Mouse (Mus musculus) kidney, adult 2 months (tissue): ENCODE measurements at regions not wholly inside any gene's neighbourhood (a gene's known extent, or its start where the extent isn't known, plus 50 kb on each side); places are given as distances from the start of the nearest gene placed in this dataset.

Experiments used
- CTCF ChIP-seq: fragments of 200-500 bp; conservative IDR thresholded peaks from 2 replicates; pipeline ENCODE4 v1.5.1; 2011; ENCODE audit warnings: low read depth, mild to moderate bottlenecking, control low read depth, low read length, moderate library complexity, mixed read lengths; ENCODE audit not compliant: insufficient read depth, insufficient read length
- POLR2A ChIP-seq: fragments of 200-500 bp; IDR thresholded peaks from one replicate; pipeline ENCODE4 v1.6.1; 2011; ENCODE audit warnings: low read depth, low read length, control low read depth

DNA sequence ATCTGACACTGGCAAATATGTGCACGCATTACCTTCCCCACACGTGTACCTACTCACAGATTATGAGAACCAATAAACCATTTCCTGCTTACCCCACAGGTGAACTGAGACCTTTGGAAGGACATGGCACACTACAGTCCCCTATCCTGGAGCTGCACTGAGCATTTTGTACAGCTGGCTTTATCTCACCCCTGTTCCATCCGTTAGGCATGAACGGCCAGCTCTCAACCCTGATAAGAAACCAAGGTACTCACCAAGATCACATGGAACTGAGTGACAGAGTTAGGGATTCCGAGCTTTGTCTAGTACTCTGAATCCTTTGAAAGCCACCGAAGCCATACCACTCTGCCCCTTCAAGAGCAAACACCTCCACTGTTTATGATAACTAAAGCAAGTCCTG, 179.1 kb downstream of the Shq1 start:
- no peak for TF ChIP-seq POLR2A
- no peak for TF ChIP-seq CTCF
